Mouse (Mus musculus) large intestine, adult 2 months (tissue): ENCODE measurements at regions not wholly inside any gene's neighbourhood (a gene's known extent, or its start where the extent isn't known, plus 50 kb on each side); places are given as distances from the start of the nearest gene placed in this dataset.
"Not testable (repeated sequence)": the region's sequence is repeated elsewhere in the genome, so short reads cannot be mapped to it uniquely, and the experiment has no call there.

ENCODE experiments used
- DNase-seq: peaks from one replicate; pipeline ENCODE4 v3.0.0-alpha.2; 2012; ENCODE audit warnings: low read depth, low spot score
- WGBS: fragments of 180-500 bp; shearing (Covaris S2); methylation state at CpG from one replicate; pipeline ENCODE4 v1.1.7; 2018; 5-methylcytosine and 5-hydroxymethylcytosine counted together

DNA sequence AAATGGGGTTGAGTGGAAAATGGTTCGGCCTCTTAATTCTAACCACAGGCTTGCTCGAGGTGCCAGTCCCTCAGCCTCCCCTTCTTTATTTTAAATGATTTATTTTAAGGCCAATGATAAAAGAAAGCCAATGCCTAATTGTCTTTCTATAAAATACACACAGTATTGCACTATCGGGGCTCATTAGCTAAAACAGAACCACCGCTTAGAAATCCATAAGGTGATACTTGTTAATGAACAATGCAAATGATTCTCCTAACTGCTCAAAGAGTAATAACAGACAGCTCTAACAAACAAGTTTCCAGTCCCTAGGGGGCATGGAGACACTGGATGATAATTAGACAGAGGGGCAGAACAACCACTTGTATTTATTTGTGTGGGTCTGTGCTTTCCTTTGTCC lies 58.8 kb downstream of the Emx2 start:
- DNase-seq: no peak
- 79% methylated on average over 4 of the region's 4 CpGs for WGBS

- DNase-seq: no peak
- WGBS: 59% methylated on average over 3 of the region's 3 CpGs
These were observed 61.0 kb downstream of the Emx2 start for GRCm38 (mm10) chr19:59519156-59519555.

- no peak for DNase-seq
- 68% methylated on average over 11 of the region's 11 CpGs for WGBS
These were observed 64.0 kb downstream of the Emx2 start for GRCm38 (mm10) chr19:59522176-59522575.

DNA sequence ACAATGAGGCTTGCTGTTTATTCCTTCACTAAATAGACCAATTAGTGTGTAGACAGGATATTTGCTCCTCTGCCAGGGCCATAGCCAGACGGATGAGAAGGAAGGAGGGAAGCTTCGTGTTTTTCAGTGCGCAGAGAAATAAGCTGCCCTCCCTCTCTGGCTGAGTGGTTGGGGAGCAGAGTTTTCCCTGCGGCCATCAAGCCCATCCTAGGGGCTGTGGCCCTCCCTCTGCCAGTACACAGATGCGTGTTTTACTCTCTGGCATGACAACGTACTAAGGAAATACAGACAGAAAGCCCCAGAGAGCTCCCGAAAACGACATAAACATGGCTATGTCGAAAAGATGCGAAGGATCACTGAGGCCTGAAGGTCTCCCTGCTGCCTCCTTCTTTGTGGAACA lies 65.2 kb downstream of the Emx2 start:
- 71% methylated on average over 10 of the region's 10 CpGs for whole genome bisulfite sequencing
- no peak for DNase-seq

- DNase-seq: no peak
- WGBS: 76% methylated on average over 4 of the region's 4 CpGs
These were observed 105.9 kb downstream of the Emx2 start for GRCm38 (mm10) chr19:59564101-59564500.

DNA sequence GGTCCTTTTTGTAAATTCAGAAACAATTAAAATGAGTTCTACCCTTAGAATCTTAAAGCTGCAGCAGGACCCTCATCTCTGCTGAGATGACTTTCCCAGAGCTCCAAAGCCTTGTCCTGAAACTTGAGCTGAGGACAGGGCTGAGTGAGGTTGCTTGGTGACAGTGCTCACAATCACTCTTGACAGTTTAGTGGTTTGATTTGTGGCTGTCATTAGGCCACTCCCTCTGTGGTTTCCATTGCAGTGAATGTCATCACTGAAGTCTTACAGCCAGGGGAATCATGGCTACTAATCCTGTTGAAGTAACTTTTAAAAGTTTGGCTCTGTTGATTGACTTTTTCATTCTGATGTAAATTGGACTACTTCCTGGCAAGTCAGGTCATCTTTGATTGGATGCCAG lies 110.7 kb downstream of the Emx2 start:
- DNase-seq: no peak

DNA sequence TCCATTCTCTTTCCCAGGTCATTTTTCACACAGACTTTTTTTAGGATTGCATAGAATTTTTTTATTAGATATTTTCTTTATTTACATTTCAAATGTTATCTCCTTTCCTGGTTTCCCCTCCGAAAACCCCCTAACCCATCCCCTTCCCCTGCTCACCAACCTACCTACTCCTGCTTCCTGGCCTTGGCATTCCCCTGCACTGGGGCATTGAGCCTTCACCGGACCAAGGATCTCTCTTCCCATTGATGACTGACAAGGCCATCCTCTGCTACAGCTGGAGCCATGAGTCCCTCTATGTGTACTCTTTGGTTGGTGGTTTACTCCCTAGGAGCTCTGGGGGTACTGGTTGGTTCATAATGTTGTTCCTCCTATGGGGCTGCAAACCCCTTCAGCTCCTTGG lies 111.4 kb downstream of the Emx2 start:
- not testable (repeated sequence) for DNase-seq
- WGBS: 72% methylated on average over 2 of the region's 2 CpGs

DNA sequence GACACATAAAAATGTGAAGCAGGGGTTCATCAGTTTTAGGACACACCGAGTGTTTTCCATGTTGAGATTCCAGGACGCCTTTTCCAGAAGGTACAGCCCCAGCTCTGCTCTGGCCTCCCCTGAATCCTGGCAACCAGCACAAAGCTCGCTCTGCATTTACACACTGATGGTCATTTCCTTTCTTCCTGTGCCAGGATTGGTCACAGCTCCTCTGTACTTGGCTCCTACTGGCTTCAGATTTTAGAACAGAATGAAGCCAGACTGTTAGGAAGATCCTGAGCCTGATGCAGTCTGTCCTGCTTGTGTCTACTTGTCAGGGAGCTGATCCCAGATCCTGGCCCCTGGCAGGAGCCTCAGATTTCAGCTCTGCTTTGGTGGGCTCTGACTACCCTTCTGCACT lies 116.2 kb downstream of the Emx2 start:
- WGBS: 61% methylated on average over 3 of the region's 3 CpGs
- no peak for DNase-seq

GRCm38 (mm10) chr19:59577886-59578285 lies 119.7 kb downstream of the Emx2 start:
- DNase-seq: no peak
- 74% methylated on average over 9 of the region's 9 CpGs for WGBS

- WGBS: 88% methylated on average over 1 of the region's 1 CpGs
- no peak for DNase-seq
These were observed 121.5 kb downstream of the Emx2 start for GRCm38 (mm10) chr19:59579676-59580075.

DNA sequence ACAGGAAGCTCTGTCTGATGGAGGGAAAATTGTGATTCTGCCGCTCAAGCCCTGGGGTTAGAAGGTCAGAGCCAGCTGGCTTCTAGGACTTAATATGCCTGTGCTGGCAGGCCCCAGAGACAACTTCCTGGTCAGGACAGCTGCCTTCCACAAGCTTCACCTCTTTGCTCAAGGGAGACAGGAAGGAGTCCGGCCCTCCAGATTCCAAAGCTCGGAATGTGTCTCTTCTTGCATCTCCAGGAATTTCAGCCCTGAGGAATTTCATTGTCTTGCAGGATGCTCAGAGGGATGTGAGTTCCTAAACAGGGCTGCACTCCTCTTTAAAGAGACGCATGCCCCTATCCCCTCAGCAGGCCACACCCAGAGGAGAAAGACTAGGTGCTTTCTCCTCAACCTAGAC lies 127.7 kb downstream of the Emx2 start:
- WGBS: 45% methylated on average over 4 of the region's 4 CpGs
- no peak for DNase-seq

GRCm38 (mm10) chr19:59587303-59587702 lies 129.1 kb downstream of the Emx2 start:
- WGBS: 79% methylated on average over 12 of the region's 12 CpGs
- DNase-seq: no peak

- 7% methylated on average over 17 of the region's 17 CpGs for WGBS
- no peak for DNase-seq
These were observed 129.9 kb downstream of the Emx2 start for GRCm38 (mm10) chr19:59588068-59588522.

- WGBS: 90% methylated on average over 3 of the region's 3 CpGs
- no peak for DNase-seq
These were observed 131.8 kb downstream of the Emx2 start for GRCm38 (mm10) chr19:59590021-59590420.

DNA sequence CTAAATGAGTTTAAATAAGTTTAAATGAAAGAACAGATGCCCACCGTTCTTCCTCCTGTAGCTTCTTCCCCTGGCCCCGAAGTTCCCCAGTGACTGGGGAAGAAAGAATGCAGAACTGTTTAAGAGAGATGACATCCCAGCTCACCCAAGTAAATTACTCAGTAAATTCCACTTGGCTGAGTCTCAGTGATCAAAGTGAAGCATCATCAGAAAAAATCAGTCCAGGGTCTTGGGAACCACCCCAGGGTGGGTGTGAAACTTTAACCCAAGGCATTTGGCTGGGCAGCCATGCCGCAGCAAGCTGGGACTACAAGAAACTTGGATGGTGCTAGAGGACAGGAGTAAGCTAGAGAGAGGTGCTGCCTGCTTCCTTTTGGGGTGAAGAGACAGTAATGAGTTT lies 133.9 kb downstream of the Emx2 start:
- WGBS: 47% methylated on average over 3 of the region's 3 CpGs
- no peak for DNase-seq

DNA sequence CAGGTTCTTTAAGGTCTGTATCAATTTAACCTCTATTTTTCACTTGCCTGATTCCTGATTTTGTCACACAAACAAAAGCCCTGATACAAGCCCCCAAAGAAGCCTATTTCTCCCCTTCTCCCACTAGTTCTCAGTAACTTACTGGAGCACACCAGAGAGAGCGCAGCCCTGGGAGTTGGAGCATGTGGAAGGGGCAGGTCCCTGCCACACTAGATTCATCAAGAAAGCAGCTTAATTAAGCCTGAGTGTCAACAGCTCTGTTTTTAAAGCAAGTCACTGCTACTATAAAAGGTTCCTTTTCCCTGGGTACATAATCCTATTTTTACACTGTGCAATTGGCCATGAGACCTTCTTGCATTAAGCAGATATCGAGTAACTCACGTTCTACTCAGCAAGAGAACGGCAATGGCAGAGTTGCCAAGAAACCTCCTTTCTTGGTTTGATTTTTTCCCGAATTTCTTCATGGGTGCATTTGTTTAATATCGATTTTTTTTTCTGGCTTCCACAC lies 166.2 kb downstream of the Emx2 start:
- WGBS: 83% methylated on average over 6 of the region's 6 CpGs

DNA sequence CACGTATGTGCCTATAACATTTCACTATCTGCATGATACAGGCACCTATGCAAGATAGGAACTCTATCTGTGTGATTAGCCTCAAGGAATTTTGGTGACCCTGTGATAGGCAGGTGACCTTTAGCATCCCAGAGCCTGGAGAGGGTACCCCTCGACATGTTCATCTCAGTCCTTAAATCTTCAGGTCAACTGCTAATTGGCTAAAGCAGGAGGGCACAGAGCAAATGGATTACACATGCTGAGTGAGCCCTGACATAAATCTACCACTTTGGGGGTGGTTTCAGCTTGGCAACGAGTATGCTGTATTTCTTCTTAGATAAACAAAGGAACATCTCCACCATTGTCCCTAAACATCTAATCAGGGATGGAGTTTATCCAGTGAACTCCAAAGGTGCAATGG lies 169.5 kb downstream of the Emx2 start:
- DNase-seq: no peak
- WGBS: 43% methylated on average over 3 of the region's 3 CpGs

More for the DNA sequence above, 166.2 kb downstream of the Emx2 start:
- DNase-seq: no peak

DNA sequence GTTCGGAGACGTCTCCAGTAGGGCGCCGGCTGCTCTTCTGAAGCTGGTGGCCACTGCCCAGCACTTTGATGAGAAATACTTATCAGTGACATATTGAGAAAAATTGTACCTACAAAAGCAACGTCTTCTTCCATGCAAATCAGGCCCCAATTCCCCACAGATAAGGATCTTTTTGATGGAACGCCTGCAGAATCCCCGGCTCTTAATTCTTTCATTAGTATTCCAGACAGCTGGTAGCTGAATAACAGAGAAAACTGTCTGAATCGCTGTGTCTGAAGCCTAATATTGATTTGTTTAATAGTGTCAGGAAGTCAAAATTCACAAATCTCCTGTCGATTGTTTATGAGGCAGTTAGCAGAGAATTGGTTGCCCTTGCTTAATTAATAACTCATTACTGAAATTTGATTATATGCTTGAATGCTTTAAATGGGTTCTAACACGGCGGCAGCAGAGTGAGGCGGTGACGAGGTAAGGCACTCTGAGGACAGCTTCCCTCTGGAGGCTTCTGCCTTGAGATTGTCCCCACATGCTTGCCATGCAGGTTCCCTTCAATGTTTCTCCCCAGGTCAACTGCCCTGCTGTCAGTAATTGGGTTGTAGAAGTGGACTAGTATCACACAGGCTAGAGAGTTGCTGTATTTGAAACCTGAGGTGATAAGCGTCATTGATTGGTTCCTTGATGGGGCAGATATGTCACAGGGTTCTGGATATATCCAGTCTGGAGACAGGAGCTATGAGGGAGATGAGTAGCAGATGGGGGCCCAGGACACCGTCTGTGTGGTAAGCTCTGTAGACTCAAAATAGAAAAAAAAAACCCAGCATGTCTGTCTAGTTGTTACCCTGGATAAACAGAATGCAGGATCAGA lies 170.4 kb downstream of the Emx2 start:
- 71% methylated on average over 15 of the region's 15 CpGs for WGBS
- no peak for DNase-seq

GRCm38 (mm10) chr19:59629161-59629445 lies 170.9 kb downstream of the Emx2 start:
- no peak for DNase-seq

DNA sequence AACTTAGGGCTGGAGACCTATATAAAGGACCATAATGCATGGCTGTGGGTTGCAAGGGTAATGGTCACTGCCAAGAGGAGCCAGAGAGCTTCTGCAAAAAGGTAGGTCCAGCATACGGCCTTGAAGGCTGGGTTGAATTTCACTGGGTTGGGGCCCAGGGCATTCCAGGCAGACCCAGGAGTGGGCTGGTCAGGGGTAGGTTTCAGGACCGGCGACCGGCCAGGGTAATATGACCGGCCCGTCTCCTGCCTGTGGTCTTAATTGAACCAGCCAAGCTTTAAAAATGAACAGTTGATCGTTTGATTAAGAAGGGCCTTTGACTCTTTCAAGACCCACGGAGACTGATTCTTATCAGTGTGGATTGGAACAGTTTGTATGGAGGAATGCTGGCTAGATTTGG lies 171.9 kb downstream of the Emx2 start:
- 77% methylated on average over 8 of the region's 8 CpGs for WGBS
- DNase-seq: no peak

More at GRCm38 (mm10) chr19:59629161-59629445, 170.9 kb downstream of the Emx2 start:
- 84% methylated on average over 2 of the region's 2 CpGs for WGBS

DNA sequence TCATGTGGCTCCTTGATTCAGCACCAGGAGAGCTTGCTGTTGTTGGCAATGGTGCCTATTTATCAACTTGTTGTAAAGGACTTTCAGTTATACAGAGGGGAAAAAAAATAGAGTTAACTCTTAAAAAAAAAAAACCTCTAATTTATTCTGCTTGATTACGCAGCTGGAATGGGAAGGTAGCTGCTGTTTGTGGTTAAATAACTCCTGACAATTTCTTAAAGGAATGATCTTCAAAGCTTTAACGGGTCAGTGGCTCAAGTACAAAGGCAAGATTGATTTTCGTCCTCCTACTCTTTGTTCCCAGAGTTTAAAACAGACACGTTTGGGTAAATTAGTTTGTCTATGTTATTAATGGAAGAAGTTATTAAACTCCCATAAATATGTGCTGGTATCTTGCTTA lies 172.5 kb downstream of the Emx2 start:
- WGBS: 66% methylated on average over 4 of the region's 4 CpGs

GRCm38 (mm10) chr19:59631541-59631940 lies 173.4 kb downstream of the Emx2 start:
- 85% methylated on average over 1 of the region's 1 CpGs for WGBS
- DNase-seq: no peak

More for the DNA sequence above, 172.5 kb downstream of the Emx2 start:
- no peak for DNase-seq
